Mouse (Mus musculus) R1 (cell line): ENCODE results near the gene Crtac1.

Source experiments
- DNase-seq: peaks from one replicate; pipeline ENCODE4 v3.0.0-alpha.2; 2018; ENCODE audit warnings: low read depth, low spot score

Gene Crtac1

GRCm38 (mm10) chr19:42237602-42238340 lies 193.8 kb downstream of the Crtac1 start:
- DNase-seq, result no peak
